Mouse (Mus musculus) spleen, adult 2 months (tissue): ENCODE data around the gene Ptk7. TPM values are rescaled to one million over a fixed set of nuclear protein-coding genes. Genes with fewer than 3 reads are reported as not detected.
A peak's percentile ranks its signal among the peaks of the same experiment; 100 is the strongest.

Experiments used
- DNase-seq, 2 experiments: peaks; one replicate each; pipeline versions ENCODE4 v3.0.0 to v3.0.0-alpha.2; 2012 to 2021; ENCODE audit warnings: low spot score in 2 of 2, low read depth in 1 of 2
- H3K27ac ChIP-seq: fragments of 200-500 bp; 2 replicates; pipeline ENCODE4 v1.5.1; 2012; ENCODE audit warnings: low read length, inconsistent platforms; ENCODE audit not compliant: insufficient read depth
- H3K27me3 ChIP-seq: fragments of 200-500 bp; 2 replicates; pipeline ENCODE4 v1.6.1; 2012; ENCODE audit warnings: mild to moderate bottlenecking, moderate library complexity, low read length, inconsistent platforms; ENCODE audit not compliant: control insufficient read depth, insufficient read depth
- H3K36me3 ChIP-seq: fragments of 200-500 bp; 2 replicates; pipeline ENCODE4 v1.6.1; 2012; ENCODE audit warnings: mild to moderate bottlenecking, low read length, inconsistent platforms; ENCODE audit not compliant: control insufficient read depth, insufficient read depth
- H3K4me1 ChIP-seq: fragments of 200-500 bp; 2 replicates; pipeline ENCODE4 v1.6.1; 2011; ENCODE audit warnings: inconsistent platforms; ENCODE audit not compliant: control insufficient read depth, insufficient read depth, insufficient read length
- H3K4me3 ChIP-seq: fragments of 200-500 bp; 2 replicates; pipeline ENCODE4 v1.5.1; 2011; ENCODE audit warnings: mild to moderate bottlenecking, inconsistent platforms; ENCODE audit not compliant: insufficient read depth, insufficient read length; ENCODE audit errors: extremely low read depth
- CTCF ChIP-seq: fragments of 200-500 bp; IDR thresholded peaks from 2 replicates; pipeline ENCODE4 v1.5.1; 2011; ENCODE audit warnings: mild to moderate bottlenecking, inconsistent platforms; ENCODE audit not compliant: insufficient read depth, insufficient read length, insufficient replicate concordance; ENCODE audit errors: extremely low read depth
- POLR2A ChIP-seq: fragments of 200-500 bp; IDR thresholded peaks from 2 replicates; pipeline ENCODE4 v1.6.1; 2011; ENCODE audit warnings: low read depth, low read length, inconsistent platforms
- WGBS: fragments of 180-500 bp; shearing (Covaris S2); methylation state at CpG from one replicate; pipeline ENCODE4 v1.1.7; 2018; 5-methylcytosine and 5-hydroxymethylcytosine counted together
- polyA plus RNA-seq: library from polyadenylated mRNA; depleted of rRNA; stranded (reverse); fragments of >200 nt; gene quantifications from 2 replicates; pipeline ENCODE4 v1.2.3, GENCODE M21; 2012; rRNA removed

Ptk7 gene
- 8.5 and 11.1 TPM in 2 replicates for polyA plus RNA-seq

- no peak for DNase-seq
- H3K4me3 ChIP-seq = peak within 1 kb of the TSS; percentile 49; the same call in 1 of the 2 replicates
- peaks cover 1% of the 10 kb centered on the region for H3K36me3 ChIP-seq
- H3K4me1 ChIP-seq = peaks cover 4% of the 10 kb centered on the region; the same call in 1 of the 2 replicates
- peak within 1 kb of the TSS; percentile 38; the same call in 1 of the 2 replicates for H3K27ac ChIP-seq
- TF ChIP-seq CTCF = no peak
- no peak for TF ChIP-seq POLR2A
- WGBS = 1% methylated on average over 79 of the region's 90 CpGs
- peaks cover 7% of the 10 kb centered on the region for H3K27me3 ChIP-seq
Observed at GRCm38 (mm10) chr17:46628791-46629684, at the start of gene Ptk7. Ptk7 (minus strand) TSS chr17:46629504.

GRCm38 (mm10) chr17:46678911-46679310, 49.6 kb upstream of the Ptk7 start:
- WGBS = 82% methylated on average over 9 of the region's 9 CpGs
- no peaks in the 10 kb centered on the region for H3K27me3 ChIP-seq
- TF ChIP-seq CTCF (no peak), POLR2A (no peak)
- H3K4me1 ChIP-seq = peaks cover 8% of the 10 kb centered on the region; the same call in 1 of the 2 replicates
- no peak overlapping the region for H3K4me3 ChIP-seq
- no peak for DNase-seq
- H3K36me3 ChIP-seq = peaks cover 20% of the 10 kb centered on the region
- H3K27ac ChIP-seq = no peak overlapping the region

- peaks cover 9% of the 10 kb centered on the region; the same call in 1 of the 2 replicates for H3K4me1 ChIP-seq
Observed at GRCm38 (mm10) chr17:46678416-46678815, 49.1 kb upstream of the Ptk7 start, which contains the start of gene Mea1. Mea1 (plus strand) TSS chr17:46678793.

GRCm38 (mm10) chr17:46674530-46675283, 45.4 kb upstream of the Ptk7 start:
- peaks cover 2% of the 10 kb centered on the region; the same call in 1 of the 2 replicates for H3K4me1 ChIP-seq
- TF ChIP-seq CTCF (no peak), POLR2A (no peak)
- H3K36me3 ChIP-seq = peaks cover 21% of the 10 kb centered on the region
- no peak for DNase-seq
- H3K27me3 ChIP-seq = no peaks in the 10 kb centered on the region
- H3K27ac ChIP-seq = no peak overlapping the region
- WGBS = 47% methylated on average over 15 of the region's 15 CpGs
- peak overlapping the region; percentile 43; the same call in 1 of the 2 replicates for H3K4me3 ChIP-seq

More at GRCm38 (mm10) chr17:46678416-46678815, 49.1 kb upstream of the Ptk7 start, which contains the start of gene Mea1:
- TF ChIP-seq POLR2A (no peak), CTCF (no peak)
- no peak for DNase-seq
- no peak within 1 kb of the TSS for H3K4me3 ChIP-seq
- WGBS = 89% methylated on average over 9 of the region's 9 CpGs
- H3K36me3 ChIP-seq = peaks cover 18% of the 10 kb centered on the region
- no peak within 1 kb of the TSS for H3K27ac ChIP-seq
- H3K27me3 ChIP-seq = no peaks in the 10 kb centered on the region

GRCm38 (mm10) chr17:46673850-46674529, 44.7 kb upstream of the Ptk7 start, which contains the start of gene Rrp36:
Rrp36 (minus strand) TSS chr17:46674352.
- Histone ChIP-seq H3K36me3 (peaks cover 25% of the 10 kb centered on the region), H3K4me1 (peaks cover 2% of the 10 kb centered on the region; the same call in 1 of the 2 replicates), H3K27ac (peak within 1 kb of the TSS; percentile 84), H3K27me3 (no peaks in the 10 kb centered on the region), H3K4me3 (peak within 1 kb of the TSS; percentile 98)
- DNase-seq = peak; percentile 78 to 88
- TF ChIP-seq CTCF (no peak), POLR2A (peak; percentile 81)
- under 1% methylated on average over 43 of the region's 43 CpGs for WGBS

GRCm38 (mm10) chr17:46669911-46670310, 40.6 kb upstream of the Ptk7 start:
- peaks cover 16% of the 10 kb centered on the region for H3K36me3 ChIP-seq
- no peak overlapping the region for H3K27ac ChIP-seq
- H3K4me1 ChIP-seq = peaks cover 2% of the 10 kb centered on the region; the same call in 1 of the 2 replicates
- no peak overlapping the region for H3K4me3 ChIP-seq
- 95% methylated on average over 10 of the region's 10 CpGs for WGBS
- TF ChIP-seq CTCF (no peak), POLR2A (no peak)
- no peak for DNase-seq
- H3K27me3 ChIP-seq = no peaks in the 10 kb centered on the region
